Mouse (Mus musculus): ENCODE data around the gene Gpcpd1. TPM values are rescaled to one million over a fixed set of nuclear protein-coding genes. Genes with fewer than 3 reads are reported as not detected.

The Gpcpd1 gene
- polyA plus RNA-seq, 1 experiment from 2014 or later, result 108 TPM

- no peaks in the 10 kb centered on the region for H3K36me3 ChIP-seq (ENCODE audit: control insufficient read depth, insufficient read depth, low read length)
- H3K9me3 ChIP-seq (ENCODE audit: control insufficient read depth, low read length), result no peaks in the 10 kb centered on the region
- peak overlapping the region; percentile 88 for H3K4me3 ChIP-seq (ENCODE audit: low read depth, low read length)
- peak overlapping the region; percentile 70 for H3K4me2 ChIP-seq (ENCODE audit: low read depth, low read length)
- peak; percentile 99 for ATAC-seq (ENCODE audit: low read depth)
- H3K4me1 ChIP-seq (ENCODE audit: control insufficient read depth, insufficient read depth, low read length), result peaks cover 19% of the 10 kb centered on the region
- peak overlapping the region; percentile 97 for H3K9ac ChIP-seq (replicated peaks; ENCODE audit: low read depth, low read length)
- H3K27me3 ChIP-seq (ENCODE audit: control insufficient read depth, insufficient read depth, low read length), result no peaks in the 10 kb centered on the region
- peak overlapping the region; percentile 99 for H3K27ac ChIP-seq (ENCODE audit: low read depth, low read length)
- WGBS, result 1% methylated on average over 38 of the region's 38 CpGs
Measured at GRCm38 (mm10) chr2:132578059-132578458, 9.5 kb downstream of the Gpcpd1 start.

GRCm38 (mm10) chr2:132577431-132577981, 10.0 kb downstream of the Gpcpd1 start:
- Histone ChIP-seq H3K27ac (ENCODE audit: low read depth, low read length) (peak overlapping the region; percentile 99), H3K4me1 (ENCODE audit: control insufficient read depth, insufficient read depth, low read length) (peaks cover 19% of the 10 kb centered on the region), H3K4me3 (ENCODE audit: low read depth, low read length) (peak overlapping the region; percentile 88), H3K36me3 (ENCODE audit: control insufficient read depth, insufficient read depth, low read length) (no peaks in the 10 kb centered on the region), H3K9me3 (ENCODE audit: control insufficient read depth, low read length) (no peaks in the 10 kb centered on the region), H3K27me3 (ENCODE audit: control insufficient read depth, insufficient read depth, low read length) (no peaks in the 10 kb centered on the region), H3K9ac (replicated peaks; ENCODE audit: low read depth, low read length) (peak overlapping the region; percentile 97), H3K4me2 (ENCODE audit: low read depth, low read length) (peak overlapping the region; percentile 70)
- under 1% methylated on average over 37 of the region's 41 CpGs for WGBS
- ATAC-seq (ENCODE audit: low read depth), result peak; percentile 80

GRCm38 (mm10) chr2:132576522-132577135, 10.9 kb downstream of the Gpcpd1 start:
- peaks cover 16% of the 10 kb centered on the region for H3K4me1 ChIP-seq (ENCODE audit: control insufficient read depth, insufficient read depth, low read length)

GRCm38 (mm10) chr2:132575759-132576439, 11.6 kb downstream of the Gpcpd1 start:
- Histone ChIP-seq H3K4me1 (ENCODE audit: control insufficient read depth, insufficient read depth, low read length) (peaks cover 16% of the 10 kb centered on the region), H3K9ac (replicated peaks; ENCODE audit: low read depth, low read length) (no peak overlapping the region), H3K27me3 (ENCODE audit: control insufficient read depth, insufficient read depth, low read length) (no peaks in the 10 kb centered on the region), H3K4me3 (ENCODE audit: low read depth, low read length) (peak overlapping the region; percentile 88; the same call in 1 of the 2 replicates), H3K27ac (ENCODE audit: low read depth, low read length) (no peak overlapping the region), H3K9me3 (ENCODE audit: control insufficient read depth, low read length) (no peaks in the 10 kb centered on the region), H3K36me3 (ENCODE audit: control insufficient read depth, insufficient read depth, low read length) (no peaks in the 10 kb centered on the region), H3K4me2 (ENCODE audit: low read depth, low read length) (peak overlapping the region; percentile 70; the same call in 1 of the 2 replicates)
- ATAC-seq (ENCODE audit: low read depth), result no peak
- WGBS, result 80% methylated on average over 11 of the region's 11 CpGs

More at GRCm38 (mm10) chr2:132576522-132577135, 10.9 kb downstream of the Gpcpd1 start:
- Histone ChIP-seq H3K27me3 (ENCODE audit: control insufficient read depth, insufficient read depth, low read length) (no peaks in the 10 kb centered on the region), H3K36me3 (ENCODE audit: control insufficient read depth, insufficient read depth, low read length) (no peaks in the 10 kb centered on the region), H3K4me3 (ENCODE audit: low read depth, low read length) (peak overlapping the region; percentile 88), H3K9me3 (ENCODE audit: control insufficient read depth, low read length) (no peaks in the 10 kb centered on the region), H3K27ac (ENCODE audit: low read depth, low read length) (no peak overlapping the region), H3K9ac (replicated peaks; ENCODE audit: low read depth, low read length) (no peak overlapping the region; the same call in 1 of the 2 replicates), H3K4me2 (ENCODE audit: low read depth, low read length) (peak overlapping the region; percentile 70)
- 45% methylated on average over 3 of the region's 3 CpGs for WGBS
- ATAC-seq (ENCODE audit: low read depth), result no peak

GRCm38 (mm10) chr2:132575256-132575655, 12.3 kb downstream of the Gpcpd1 start:
- Histone ChIP-seq H3K9me3 (ENCODE audit: control insufficient read depth, low read length) (no peaks in the 10 kb centered on the region), H3K27ac (ENCODE audit: low read depth, low read length) (no peak overlapping the region), H3K4me1 (ENCODE audit: control insufficient read depth, insufficient read depth, low read length) (peaks cover 16% of the 10 kb centered on the region), H3K4me3 (ENCODE audit: low read depth, low read length) (no peak overlapping the region), H3K36me3 (ENCODE audit: control insufficient read depth, insufficient read depth, low read length) (0 out of 2 replicates have a peak, but pooled peaks cover 2% of the 10 kb centered on the region), H3K4me2 (ENCODE audit: low read depth, low read length) (peak overlapping the region; percentile 32; the same call in 1 of the 2 replicates), H3K9ac (replicated peaks; ENCODE audit: low read depth, low read length) (no peak overlapping the region), H3K27me3 (ENCODE audit: control insufficient read depth, insufficient read depth, low read length) (no peaks in the 10 kb centered on the region)
- no peak for ATAC-seq (ENCODE audit: low read depth)
- WGBS, result 59% methylated on average over 3 of the region's 3 CpGs

GRCm38 (mm10) chr2:132573280-132573679, 14.2 kb downstream of the Gpcpd1 start:
- H3K4me3 ChIP-seq (ENCODE audit: low read depth, low read length), result no peak overlapping the region
- ATAC-seq (ENCODE audit: low read depth), result no peak
- peaks cover 10% of the 10 kb centered on the region for H3K36me3 ChIP-seq (ENCODE audit: control insufficient read depth, insufficient read depth, low read length)
- H3K4me2 ChIP-seq (ENCODE audit: low read depth, low read length), result no peak overlapping the region
- no peak overlapping the region for H3K9ac ChIP-seq (replicated peaks; ENCODE audit: low read depth, low read length)
- no peak overlapping the region for H3K27ac ChIP-seq (ENCODE audit: low read depth, low read length)
- H3K27me3 ChIP-seq (ENCODE audit: control insufficient read depth, insufficient read depth, low read length), result no peaks in the 10 kb centered on the region
- 94% methylated on average over 2 of the region's 2 CpGs for WGBS
- no peaks in the 10 kb centered on the region for H3K9me3 ChIP-seq (ENCODE audit: control insufficient read depth, low read length)
- H3K4me1 ChIP-seq (ENCODE audit: control insufficient read depth, insufficient read depth, low read length), result peaks cover 16% of the 10 kb centered on the region

GRCm38 (mm10) chr2:132572651-132573050, 14.9 kb downstream of the Gpcpd1 start:
- Histone ChIP-seq H3K4me2 (ENCODE audit: low read depth, low read length) (no peak overlapping the region), H3K4me3 (ENCODE audit: low read depth, low read length) (no peak overlapping the region), H3K27me3 (ENCODE audit: control insufficient read depth, insufficient read depth, low read length) (no peaks in the 10 kb centered on the region), H3K36me3 (ENCODE audit: control insufficient read depth, insufficient read depth, low read length) (peaks cover 10% of the 10 kb centered on the region), H3K9ac (replicated peaks; ENCODE audit: low read depth, low read length) (no peak overlapping the region), H3K27ac (ENCODE audit: low read depth, low read length) (no peak overlapping the region), H3K4me1 (ENCODE audit: control insufficient read depth, insufficient read depth, low read length) (peaks cover 16% of the 10 kb centered on the region), H3K9me3 (ENCODE audit: control insufficient read depth, low read length) (no peaks in the 10 kb centered on the region)
- WGBS, result 100% methylated on average over 3 of the region's 3 CpGs
- no peak for ATAC-seq (ENCODE audit: low read depth)

- 94% methylated on average over 2 of the region's 2 CpGs for WGBS
- Histone ChIP-seq H3K27ac (ENCODE audit: low read depth, low read length) (no peak overlapping the region), H3K4me2 (ENCODE audit: low read depth, low read length) (no peak overlapping the region), H3K9me3 (ENCODE audit: control insufficient read depth, low read length) (no peaks in the 10 kb centered on the region), H3K4me1 (ENCODE audit: control insufficient read depth, insufficient read depth, low read length) (peaks cover 13% of the 10 kb centered on the region), H3K9ac (replicated peaks; ENCODE audit: low read depth, low read length) (no peak overlapping the region), H3K27me3 (ENCODE audit: control insufficient read depth, insufficient read depth, low read length) (no peaks in the 10 kb centered on the region), H3K36me3 (ENCODE audit: control insufficient read depth, insufficient read depth, low read length) (peaks cover 21% of the 10 kb centered on the region), H3K4me3 (ENCODE audit: low read depth, low read length) (no peak overlapping the region)
- ATAC-seq (ENCODE audit: low read depth), result no peak
Measured at GRCm38 (mm10) chr2:132571301-132571700, 16.2 kb downstream of the Gpcpd1 start.

GRCm38 (mm10) chr2:132570869-132571268, 16.7 kb downstream of the Gpcpd1 start:
- peaks cover 21% of the 10 kb centered on the region for H3K36me3 ChIP-seq (ENCODE audit: control insufficient read depth, insufficient read depth, low read length)
- H3K4me3 ChIP-seq (ENCODE audit: low read depth, low read length), result no peak overlapping the region
- H3K27ac ChIP-seq (ENCODE audit: low read depth, low read length), result no peak overlapping the region
- no peak overlapping the region for H3K4me2 ChIP-seq (ENCODE audit: low read depth, low read length)
- no peaks in the 10 kb centered on the region for H3K9me3 ChIP-seq (ENCODE audit: control insufficient read depth, low read length)
- no peak for ATAC-seq (ENCODE audit: low read depth)
- H3K4me1 ChIP-seq (ENCODE audit: control insufficient read depth, insufficient read depth, low read length), result peaks cover 10% of the 10 kb centered on the region
- H3K27me3 ChIP-seq (ENCODE audit: control insufficient read depth, insufficient read depth, low read length), result no peaks in the 10 kb centered on the region
- no peak overlapping the region for H3K9ac ChIP-seq (replicated peaks; ENCODE audit: low read depth, low read length)
